Mouse (Mus musculus) forebrain, embryonic 12.5 days (tissue): ENCODE results near the gene Rin2. TPM values are rescaled to one million over a fixed set of nuclear protein-coding genes. Genes with fewer than 3 reads are reported as not detected.

ENCODE experiments used
- ATAC-seq: fragments of 200-750 bp; cut with Nextera tagmentation; 2 replicates; pipeline ENCODE4 v1.8.0; 2017; ENCODE audit warnings: moderate TSS enrichment; ENCODE audit not compliant: low FRiP score
- H3K27ac ChIP-seq: fragments of 300-500 bp; sonication (generic); 2 replicates; pipeline ENCODE4 v1.5.1; 2016; ENCODE audit warnings: mild to moderate bottlenecking
- H3K27me3 ChIP-seq: fragments of 300-500 bp; sonication (generic); 2 replicates; pipeline ENCODE4 v1.6.1; 2016; ENCODE audit warnings: mild to moderate bottlenecking
- H3K36me3 ChIP-seq: fragments of 300-500 bp; sonication (generic); replicated peaks from 2 replicates; pipeline ENCODE4 v1.6.1; 2016; ENCODE audit warnings: mild to moderate bottlenecking
- H3K4me1 ChIP-seq: fragments of 300-500 bp; sonication (generic); 2 replicates; pipeline ENCODE4 v1.6.1; 2016
- H3K4me2 ChIP-seq: fragments of 300-500 bp; sonication (generic); 2 replicates; pipeline ENCODE4 v1.6.1; 2016; ENCODE audit warnings: mild to moderate bottlenecking, moderate library complexity
- H3K4me3 ChIP-seq: fragments of 300-500 bp; sonication (generic); replicated peaks from 2 replicates; pipeline ENCODE4 v1.5.1; 2016; ENCODE audit warnings: mild to moderate bottlenecking
- H3K9ac ChIP-seq: fragments of 300-500 bp; sonication (generic); 2 replicates; pipeline ENCODE4 v1.6.1; 2016; ENCODE audit warnings: mild to moderate bottlenecking
- H3K9me3 ChIP-seq: fragments of 300-500 bp; sonication (generic); 2 replicates; pipeline ENCODE4 v1.6.1; 2016
- WGBS: fragments of 180-500 bp; shearing (Covaris S2); methylation state at CpG from one replicate; pipeline ENCODE4 v1.1.7; 2016; 5-methylcytosine and 5-hydroxymethylcytosine counted together
- polyA plus RNA-seq: library from polyadenylated mRNA; unstranded; fragments of >200 nt; fragmentation: Nextera tagmentation; extraction: Ambion mirVana; gene quantifications from 2 replicates; pipeline ENCODE4 v1.2.1, GENCODE M21; 2016

The Rin2 gene
- polyA plus RNA-seq, 1 experiment from 2014 or later = 14.0 TPM

- WGBS = 92% methylated on average over 6 of the region's 6 CpGs
- Histone ChIP-seq H3K27ac (no peak overlapping the region), H3K9ac (no peak overlapping the region), H3K9me3 (0 out of 2 replicates have a peak, but pooled peaks cover 5% of the 10 kb centered on the region), H3K36me3 (no peaks in the 10 kb centered on the region), H3K4me2 (no peak overlapping the region), H3K4me1 (no peaks in the 10 kb centered on the region), H3K4me3 (no peak overlapping the region), H3K27me3 (no peaks in the 10 kb centered on the region)
- no peak for ATAC-seq
These were observed 129.5 kb downstream of the Rin2 start for GRCm38 (mm10) chr2:145804524-145804923.

GRCm38 (mm10) chr2:145807276-145807675, 132.3 kb downstream of the Rin2 start:
- no peak for ATAC-seq
- no peak overlapping the region for H3K4me3 ChIP-seq
- H3K27me3 ChIP-seq = no peaks in the 10 kb centered on the region
- no peak overlapping the region for H3K27ac ChIP-seq
- WGBS = 69% methylated on average over 2 of the region's 2 CpGs
- no peak overlapping the region for H3K4me2 ChIP-seq
- H3K9ac ChIP-seq = no peak overlapping the region
- H3K9me3 ChIP-seq = 0 out of 2 replicates have a peak, but pooled peaks cover 5% of the 10 kb centered on the region
- no peaks in the 10 kb centered on the region for H3K4me1 ChIP-seq
- H3K36me3 ChIP-seq = no peaks in the 10 kb centered on the region

- H3K9ac ChIP-seq = no peak overlapping the region
- no peak for ATAC-seq
- H3K9me3 ChIP-seq = 0 out of 2 replicates have a peak, but pooled peaks cover 5% of the 10 kb centered on the region
- no peaks in the 10 kb centered on the region for H3K36me3 ChIP-seq
- WGBS = 91% methylated on average over 2 of the region's 2 CpGs
- H3K4me1 ChIP-seq = no peaks in the 10 kb centered on the region
- H3K27ac ChIP-seq = no peak overlapping the region
- no peaks in the 10 kb centered on the region for H3K27me3 ChIP-seq
- H3K4me2 ChIP-seq = no peak overlapping the region
- no peak overlapping the region for H3K4me3 ChIP-seq
These were observed 133.2 kb downstream of the Rin2 start for GRCm38 (mm10) chr2:145808251-145808650.

GRCm38 (mm10) chr2:145808667-145809066, 133.7 kb downstream of the Rin2 start:
- H3K4me2 ChIP-seq = no peak overlapping the region
- 92% methylated on average over 6 of the region's 6 CpGs for WGBS
- no peaks in the 10 kb centered on the region for H3K36me3 ChIP-seq
- no peaks in the 10 kb centered on the region for H3K27me3 ChIP-seq
- H3K9me3 ChIP-seq = 0 out of 2 replicates have a peak, but pooled peaks cover 5% of the 10 kb centered on the region
- no peak overlapping the region for H3K4me3 ChIP-seq
- no peak for ATAC-seq
- H3K27ac ChIP-seq = no peak overlapping the region
- H3K4me1 ChIP-seq = no peaks in the 10 kb centered on the region
- H3K9ac ChIP-seq = no peak overlapping the region

- WGBS = 48% methylated on average over 5 of the region's 5 CpGs
- peaks cover 6% of the 10 kb centered on the region for H3K9me3 ChIP-seq
- no peak for ATAC-seq
- H3K4me1 ChIP-seq = no peaks in the 10 kb centered on the region
- no peak overlapping the region for H3K9ac ChIP-seq
- H3K4me3 ChIP-seq = no peak overlapping the region
- H3K36me3 ChIP-seq = no peaks in the 10 kb centered on the region
- no peaks in the 10 kb centered on the region for H3K27me3 ChIP-seq
- no peak overlapping the region for H3K4me2 ChIP-seq
- no peak overlapping the region for H3K27ac ChIP-seq
These were observed 135.7 kb downstream of the Rin2 start for GRCm38 (mm10) chr2:145810676-145811075.

- whole genome bisulfite sequencing = 96% methylated on average over 1 of the region's 1 CpGs
- no peaks in the 10 kb centered on the region for H3K4me1 ChIP-seq
- no peak for ATAC-seq
These were observed 137.8 kb downstream of the Rin2 start for GRCm38 (mm10) chr2:145812818-145813217.

GRCm38 (mm10) chr2:145817195-145817594, 142.2 kb downstream of the Rin2 start:
- no peaks in the 10 kb centered on the region for H3K36me3 ChIP-seq
- H3K9ac ChIP-seq = no peak overlapping the region
- H3K27me3 ChIP-seq = no peaks in the 10 kb centered on the region
- no peak for ATAC-seq
- 87% methylated on average over 5 of the region's 5 CpGs for WGBS
- H3K9me3 ChIP-seq = peaks cover 15% of the 10 kb centered on the region
- H3K4me3 ChIP-seq = no peak overlapping the region
- no peak overlapping the region for H3K27ac ChIP-seq
- no peaks in the 10 kb centered on the region for H3K4me1 ChIP-seq
- H3K4me2 ChIP-seq = no peak overlapping the region

More at GRCm38 (mm10) chr2:145812818-145813217, 137.8 kb downstream of the Rin2 start:
- Histone ChIP-seq H3K27me3 (no peaks in the 10 kb centered on the region), H3K9me3 (peaks cover 15% of the 10 kb centered on the region), H3K4me3 (no peak overlapping the region), H3K36me3 (no peaks in the 10 kb centered on the region), H3K4me2 (no peak overlapping the region), H3K9ac (no peak overlapping the region), H3K27ac (no peak overlapping the region)

GRCm38 (mm10) chr2:145822013-145822782, 147.2 kb downstream of the Rin2 start:
- 93% methylated on average over 15 of the region's 15 CpGs for WGBS
- no peaks in the 10 kb centered on the region for H3K9me3 ChIP-seq
- no peaks in the 10 kb centered on the region for H3K36me3 ChIP-seq
- no peak overlapping the region for H3K27ac ChIP-seq
- no peaks in the 10 kb centered on the region for H3K4me1 ChIP-seq
- no peak overlapping the region for H3K4me3 ChIP-seq
- no peak overlapping the region for H3K4me2 ChIP-seq
- ATAC-seq = no peak
- H3K27me3 ChIP-seq = no peaks in the 10 kb centered on the region
- no peak overlapping the region for H3K9ac ChIP-seq

GRCm38 (mm10) chr2:145822783-145823729, 148.0 kb downstream of the Rin2 start:
- no peaks in the 10 kb centered on the region for H3K27me3 ChIP-seq
- H3K4me3 ChIP-seq = no peak overlapping the region
- no peak overlapping the region for H3K4me2 ChIP-seq
- no peaks in the 10 kb centered on the region for H3K4me1 ChIP-seq
- ATAC-seq = no peak
- no peak overlapping the region for H3K9ac ChIP-seq
- H3K27ac ChIP-seq = no peak overlapping the region
- WGBS = 80% methylated on average over 3 of the region's 3 CpGs
- H3K36me3 ChIP-seq = no peaks in the 10 kb centered on the region
- H3K9me3 ChIP-seq = no peaks in the 10 kb centered on the region

- WGBS = 96% methylated on average over 3 of the region's 3 CpGs
- Histone ChIP-seq H3K36me3 (no peaks in the 10 kb centered on the region), H3K4me1 (no peaks in the 10 kb centered on the region), H3K9me3 (no peaks in the 10 kb centered on the region), H3K4me3 (no peak overlapping the region), H3K27me3 (no peaks in the 10 kb centered on the region), H3K4me2 (no peak overlapping the region), H3K27ac (no peak overlapping the region), H3K9ac (no peak overlapping the region)
- ATAC-seq = no peak
These were observed 149.7 kb downstream of the Rin2 start for GRCm38 (mm10) chr2:145824749-145825148.

GRCm38 (mm10) chr2:145825221-145825620, 150.2 kb downstream of the Rin2 start:
- no peaks in the 10 kb centered on the region for H3K9me3 ChIP-seq
- ATAC-seq = no peak

GRCm38 (mm10) chr2:145827930-145828329, 152.9 kb downstream of the Rin2 start:
- H3K36me3 ChIP-seq = no peaks in the 10 kb centered on the region
- no peak for ATAC-seq
- no peak overlapping the region for H3K4me2 ChIP-seq
- 90% methylated on average over 2 of the region's 2 CpGs for WGBS
- H3K4me1 ChIP-seq = peaks cover 12% of the 10 kb centered on the region
- H3K9me3 ChIP-seq = no peaks in the 10 kb centered on the region
- H3K27me3 ChIP-seq = no peaks in the 10 kb centered on the region
- H3K9ac ChIP-seq = no peak overlapping the region
- no peak overlapping the region for H3K27ac ChIP-seq
- H3K4me3 ChIP-seq = no peak overlapping the region

More at GRCm38 (mm10) chr2:145825221-145825620, 150.2 kb downstream of the Rin2 start:
- Histone ChIP-seq H3K9ac (no peak overlapping the region), H3K36me3 (no peaks in the 10 kb centered on the region), H3K27ac (no peak overlapping the region), H3K4me2 (no peak overlapping the region), H3K4me1 (no peaks in the 10 kb centered on the region), H3K27me3 (no peaks in the 10 kb centered on the region), H3K4me3 (no peak overlapping the region)
- WGBS = over 99% methylated on average over 10 of the region's 10 CpGs
